Mouse (Mus musculus): Measurements from ENCODE around the gene Uba52. TPM values are rescaled to one million over a fixed set of nuclear protein-coding genes. Genes with fewer than 3 reads are reported as not detected.
A peak's percentile ranks its signal among the peaks of the same experiment; 100 is the strongest.

Gene Uba52
- polyA plus RNA-seq, 1 experiment from 2014 or later: 1,091 TPM

- Histone ChIP-seq H3K4me3 (ENCODE audit: low read depth, low read length) (peak within 1 kb of the TSS; percentile 67), H3K9me3 (ENCODE audit: control insufficient read depth, low read length) (no peaks in the 10 kb centered on the region), H3K27me3 (replicated peaks; ENCODE audit: control insufficient read depth, insufficient read depth, low read length) (no peaks in the 10 kb centered on the region), H3K27ac (replicated peaks; ENCODE audit: low read depth, low read length) (peak within 1 kb of the TSS; percentile 77), H3K36me3 (ENCODE audit: control insufficient read depth, insufficient read depth, low read length) (peaks cover 33% of the 10 kb centered on the region), H3K4me2 (ENCODE audit: low read depth, low read length) (peak within 1 kb of the TSS; percentile 88), H3K9ac (ENCODE audit: low read depth, low read length) (peak within 1 kb of the TSS; percentile 91), H3K4me1 (ENCODE audit: control insufficient read depth, insufficient read depth, low read length) (peaks cover 18% of the 10 kb centered on the region)
- peak; percentile 96 for ATAC-seq (ENCODE audit: low read depth)
- under 1% methylated on average over 25 of the region's 61 CpGs for WGBS
- DNase-seq (ENCODE audit: low spot score): peak; percentile 97
Observed at GRCm38 (mm10) chr8:70527512-70528181, 17.0 kb upstream of the Uba52 start, which contains the start of the genes Fkbp8 and Kxd1. Fkbp8 (plus strand) TSS chr8:70527724. Kxd1 (minus strand) TSS chr8:70527956.

- H3K9ac ChIP-seq (ENCODE audit: low read depth, low read length): peak overlapping the region; percentile 91
- peaks cover 18% of the 10 kb centered on the region for H3K4me1 ChIP-seq (ENCODE audit: control insufficient read depth, insufficient read depth, low read length)
- H3K9me3 ChIP-seq (ENCODE audit: control insufficient read depth, low read length): no peaks in the 10 kb centered on the region
- H3K4me3 ChIP-seq (ENCODE audit: low read depth, low read length): peak overlapping the region; percentile 67
- DNase-seq (ENCODE audit: low spot score): no peak
- H3K27me3 ChIP-seq (replicated peaks; ENCODE audit: control insufficient read depth, insufficient read depth, low read length): no peaks in the 10 kb centered on the region
- no peak for ATAC-seq (ENCODE audit: low read depth)
- WGBS: 5% methylated on average over 8 of the region's 8 CpGs
- H3K27ac ChIP-seq (replicated peaks; ENCODE audit: low read depth, low read length): peak overlapping the region; percentile 77
- peak overlapping the region; percentile 88 for H3K4me2 ChIP-seq (ENCODE audit: low read depth, low read length)
- peaks cover 28% of the 10 kb centered on the region for H3K36me3 ChIP-seq (ENCODE audit: control insufficient read depth, insufficient read depth, low read length)
Observed at GRCm38 (mm10) chr8:70527111-70527511, 16.5 kb upstream of the Uba52 start.

GRCm38 (mm10) chr8:70522592-70523403 is 12.2 kb upstream of the Uba52 start:
- peak overlapping the region; percentile 87 for H3K9ac ChIP-seq (ENCODE audit: low read depth, low read length)

GRCm38 (mm10) chr8:70519606-70520005 is 9.0 kb upstream of the Uba52 start:
- Histone ChIP-seq H3K4me2 (ENCODE audit: low read depth, low read length) (no peak overlapping the region), H3K9me3 (ENCODE audit: control insufficient read depth, low read length) (no peaks in the 10 kb centered on the region), H3K4me1 (ENCODE audit: control insufficient read depth, insufficient read depth, low read length) (0 out of 2 replicates have a peak, but pooled peaks cover 6% of the 10 kb centered on the region), H3K4me3 (ENCODE audit: low read depth, low read length) (no peak overlapping the region), H3K27me3 (replicated peaks; ENCODE audit: control insufficient read depth, insufficient read depth, low read length) (no peaks in the 10 kb centered on the region), H3K36me3 (ENCODE audit: control insufficient read depth, insufficient read depth, low read length) (peaks cover 21% of the 10 kb centered on the region; the same call in 1 of the 2 replicates), H3K27ac (replicated peaks; ENCODE audit: low read depth, low read length) (no peak overlapping the region), H3K9ac (ENCODE audit: low read depth, low read length) (no peak overlapping the region)
- no peak for DNase-seq (ENCODE audit: low spot score)
- WGBS: 59% methylated on average over 2 of the region's 2 CpGs
- no peak for ATAC-seq (ENCODE audit: low read depth)

More at GRCm38 (mm10) chr8:70522592-70523403, 12.2 kb upstream of the Uba52 start:
- peaks cover 10% of the 10 kb centered on the region; the same call in 1 of the 2 replicates for H3K36me3 ChIP-seq (ENCODE audit: control insufficient read depth, insufficient read depth, low read length)
- no peaks in the 10 kb centered on the region for H3K27me3 ChIP-seq (replicated peaks; ENCODE audit: control insufficient read depth, insufficient read depth, low read length)
- peak; percentile 90 for ATAC-seq (ENCODE audit: low read depth)
- under 1% methylated on average over 49 of the region's 51 CpGs for WGBS
- peak; percentile 99 for DNase-seq (ENCODE audit: low spot score)
- H3K4me2 ChIP-seq (ENCODE audit: low read depth, low read length): peak overlapping the region; percentile 86
- H3K9me3 ChIP-seq (ENCODE audit: control insufficient read depth, low read length): no peaks in the 10 kb centered on the region
- H3K27ac ChIP-seq (replicated peaks; ENCODE audit: low read depth, low read length): peak overlapping the region; percentile 89
- peaks cover 13% of the 10 kb centered on the region; the same call in 1 of the 2 replicates for H3K4me1 ChIP-seq (ENCODE audit: control insufficient read depth, insufficient read depth, low read length)
- H3K4me3 ChIP-seq (ENCODE audit: low read depth, low read length): peak overlapping the region; percentile 84

GRCm38 (mm10) chr8:70519043-70519442 is 8.4 kb upstream of the Uba52 start:
- 90% methylated on average over 6 of the region's 6 CpGs for WGBS
- Histone ChIP-seq H3K9ac (ENCODE audit: low read depth, low read length) (no peak overlapping the region), H3K4me1 (ENCODE audit: control insufficient read depth, insufficient read depth, low read length) (0 out of 2 replicates have a peak, but pooled peaks cover 6% of the 10 kb centered on the region), H3K36me3 (ENCODE audit: control insufficient read depth, insufficient read depth, low read length) (peaks cover 26% of the 10 kb centered on the region), H3K27ac (replicated peaks; ENCODE audit: low read depth, low read length) (no peak overlapping the region), H3K4me3 (ENCODE audit: low read depth, low read length) (no peak overlapping the region), H3K4me2 (ENCODE audit: low read depth, low read length) (no peak overlapping the region), H3K9me3 (ENCODE audit: control insufficient read depth, low read length) (no peaks in the 10 kb centered on the region), H3K27me3 (replicated peaks; ENCODE audit: control insufficient read depth, insufficient read depth, low read length) (no peaks in the 10 kb centered on the region)
- ATAC-seq (ENCODE audit: low read depth): no peak
- no peak for DNase-seq (ENCODE audit: low spot score)

- no peaks in the 10 kb centered on the region for H3K4me1 ChIP-seq (ENCODE audit: control insufficient read depth, insufficient read depth, low read length)
- 67% methylated on average over 10 of the region's 10 CpGs for WGBS
- no peak overlapping the region for H3K27ac ChIP-seq (replicated peaks; ENCODE audit: low read depth, low read length)
Observed at GRCm38 (mm10) chr8:70517940-70518643, 7.5 kb upstream of the Uba52 start.

GRCm38 (mm10) chr8:70513441-70513840 is 2.8 kb upstream of the Uba52 start:
- H3K27me3 ChIP-seq (replicated peaks; ENCODE audit: control insufficient read depth, insufficient read depth, low read length): no peaks in the 10 kb centered on the region
- H3K4me1 ChIP-seq (ENCODE audit: control insufficient read depth, insufficient read depth, low read length): peaks cover 7% of the 10 kb centered on the region
- H3K36me3 ChIP-seq (ENCODE audit: control insufficient read depth, insufficient read depth, low read length): peaks cover 31% of the 10 kb centered on the region
- H3K4me2 ChIP-seq (ENCODE audit: low read depth, low read length): no peak overlapping the region
- no peaks in the 10 kb centered on the region for H3K9me3 ChIP-seq (ENCODE audit: control insufficient read depth, low read length)
- no peak for ATAC-seq (ENCODE audit: low read depth)
- no peak overlapping the region for H3K9ac ChIP-seq (ENCODE audit: low read depth, low read length)
- 62% methylated on average over 2 of the region's 2 CpGs for WGBS
- no peak for DNase-seq (ENCODE audit: low spot score)
- no peak overlapping the region for H3K27ac ChIP-seq (replicated peaks; ENCODE audit: low read depth, low read length)
- no peak overlapping the region for H3K4me3 ChIP-seq (ENCODE audit: low read depth, low read length)

More at GRCm38 (mm10) chr8:70517940-70518643, 7.5 kb upstream of the Uba52 start:
- DNase-seq (ENCODE audit: low spot score) (no peak), ATAC-seq (ENCODE audit: low read depth) (no peak)
- Histone ChIP-seq H3K36me3 (ENCODE audit: control insufficient read depth, insufficient read depth, low read length) (peaks cover 32% of the 10 kb centered on the region), H3K4me3 (ENCODE audit: low read depth, low read length) (no peak overlapping the region), H3K9ac (ENCODE audit: low read depth, low read length) (no peak overlapping the region), H3K4me2 (ENCODE audit: low read depth, low read length) (no peak overlapping the region), H3K27me3 (replicated peaks; ENCODE audit: control insufficient read depth, insufficient read depth, low read length) (no peaks in the 10 kb centered on the region), H3K9me3 (ENCODE audit: control insufficient read depth, low read length) (no peaks in the 10 kb centered on the region)

- Histone ChIP-seq H3K4me1 (ENCODE audit: control insufficient read depth, insufficient read depth, low read length) (peaks cover 7% of the 10 kb centered on the region), H3K27ac (replicated peaks; ENCODE audit: low read depth, low read length) (no peak overlapping the region), H3K9me3 (ENCODE audit: control insufficient read depth, low read length) (no peaks in the 10 kb centered on the region), H3K4me3 (ENCODE audit: low read depth, low read length) (no peak overlapping the region), H3K36me3 (ENCODE audit: control insufficient read depth, insufficient read depth, low read length) (peaks cover 41% of the 10 kb centered on the region), H3K27me3 (replicated peaks; ENCODE audit: control insufficient read depth, insufficient read depth, low read length) (no peaks in the 10 kb centered on the region), H3K9ac (ENCODE audit: low read depth, low read length) (no peak overlapping the region), H3K4me2 (ENCODE audit: low read depth, low read length) (no peak overlapping the region)
- DNase-seq (ENCODE audit: low spot score): no peak
- 91% methylated on average over 11 of the region's 11 CpGs for WGBS
- no peak for ATAC-seq (ENCODE audit: low read depth)
Observed at GRCm38 (mm10) chr8:70512253-70512903, 1.8 kb upstream of the Uba52 start.
